Mouse (Mus musculus) kidney, adult 2 months (tissue): ENCODE measurements at regions not wholly inside any gene's neighbourhood (a gene's known extent, or its start where the extent isn't known, plus 50 kb on each side); places are given as distances from the start of the nearest gene placed in this dataset.

ENCODE experiments used
- CTCF ChIP-seq: fragments of 200-500 bp; conservative IDR thresholded peaks from 2 replicates; pipeline ENCODE4 v1.5.1; 2011; ENCODE audit warnings: low read depth, mild to moderate bottlenecking, control low read depth, low read length, moderate library complexity, mixed read lengths; ENCODE audit not compliant: insufficient read depth, insufficient read length
- POLR2A ChIP-seq: fragments of 200-500 bp; IDR thresholded peaks from one replicate; pipeline ENCODE4 v1.6.1; 2011; ENCODE audit warnings: low read depth, low read length, control low read depth

DNA sequence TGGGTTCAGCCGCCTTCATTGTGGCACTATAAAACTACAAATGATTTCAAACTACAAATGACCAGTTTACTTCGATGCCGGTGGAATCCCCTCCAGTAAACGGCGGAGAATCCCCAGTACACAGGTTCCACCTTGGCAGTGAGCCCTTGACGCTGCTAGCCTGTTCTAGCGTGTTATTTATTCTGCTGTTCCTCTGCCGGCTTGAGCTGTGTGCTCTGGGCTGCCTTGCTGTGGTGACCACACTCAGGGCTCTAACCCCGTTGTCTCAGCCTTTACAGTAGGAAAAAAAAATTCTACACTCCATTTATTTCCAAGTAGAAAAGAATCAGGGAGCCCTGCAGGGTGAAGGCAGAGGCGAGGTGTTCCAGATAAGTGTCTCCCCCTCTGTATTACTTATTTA is 80.1 kb upstream of the Pcdh8 start:
- no peak for TF ChIP-seq CTCF
- no peak for TF ChIP-seq POLR2A
